In genomic region chr5:34336097-34336774, GRCm38 (mm10) we compare ENCODE assay signal across 8 mouse cellular contexts. TPM values are rescaled to one million over a fixed set of nuclear protein-coding genes. Genes with fewer than 3 reads are reported as not detected.
DNase-seq lines count a peak whose midpoint lies in the region; ATAC-seq lines count a peak whose summit lies in the region.

TSS of gene Rnf4 (plus strand) at chr5:34336289.

- no peaks in the 10 kb centered on the region for H3K9me3 ChIP-seq in hindbrain, embryonic 15.5 days

- WGBS in hindbrain, embryonic 15.5 days, result under 1% methylated on average over 60 of the region's 67 CpGs

- no peaks in the 10 kb centered on the region for H3K36me3 ChIP-seq in hindbrain, embryonic 15.5 days

- peak within 1 kb of the TSS; percentile 95 for H3K27ac ChIP-seq in hindbrain, embryonic 15.5 days (replicated peaks)

- ATAC-seq in hindbrain, embryonic 15.5 days (ENCODE audit: low FRiP score, low read depth), result peak; percentile 99

- peak within 1 kb of the TSS; percentile 98 for H3K9ac ChIP-seq in hindbrain, embryonic 15.5 days

- peak within 1 kb of the TSS; percentile 86 for H3K4me2 ChIP-seq in hindbrain, embryonic 15.5 days

- no peaks in the 10 kb centered on the region for H3K27me3 ChIP-seq in hindbrain, embryonic 15.5 days

- H3K4me3 ChIP-seq in hindbrain, embryonic 15.5 days, result peak within 1 kb of the TSS; percentile 100

- peak; percentile 98 for DNase-seq in T-cell, adult 2 months (ENCODE audit: low spot score)
- DNase-seq in cerebellum, postnatal 36 days, result peak; percentile 96 to 98
- DNase-seq in frontal cortex, postnatal 36 days (ENCODE audit: low spot score in 2 of 2), result peak; percentile 96 to 98
- DNase-seq in left cerebral cortex, adult 11 months (ENCODE audit: low spot score), result peak; percentile 97
- peak; percentile 98 for DNase-seq in lung, postnatal 4 days
- peak; percentile 93 for DNase-seq in retina, postnatal 7 days (ENCODE audit: low read depth, low spot score)
- DNase-seq in urinary bladder, adult 2 months (ENCODE audit: low spot score), result peak; percentile 92

- H3K4me1 ChIP-seq in hindbrain, embryonic 15.5 days (replicated peaks), result peaks cover 27% of the 10 kb centered on the region

RNA-seq across cellular contexts. Expression of gene Rnf4, which starts in this region (rescaled TPM):
- polyA plus RNA-seq in hindbrain, embryonic 15.5 days (2015; fragmentation: Nextera tagmentation; extraction: Ambion mirVana), result 125 and 129 TPM in 2 replicates
- polyA plus RNA-seq in urinary bladder, adult 2 months (2012; rRNA removed), result 95.1 and 121 TPM in 2 replicates

Comparison
In these comparisons a context has a peak if more than half of its experiments do, and no peak if none do; other contexts are left out.
1. Peak in every context shown above with its lines: DNase-seq, ATAC-seq, H3K4me3 ChIP-seq and H3K27ac ChIP-seq.